Mouse (Mus musculus) MEL (cell line): ENCODE data around the gene Grb2. TPM values are rescaled to one million over a fixed set of nuclear protein-coding genes. Genes with fewer than 3 reads are reported as not detected.

Experiments used
- DNase-seq: peaks from one replicate; pipeline ENCODE4 v3.0.0; 2011; ENCODE audit warnings: low read depth, low spot score
- H3K27ac ChIP-seq: 2 replicates; pipeline ENCODE4 v1.5.1; 2012; ENCODE audit warnings: low read depth, mild to moderate bottlenecking, control low read depth, low read length, moderate library complexity; ENCODE audit not compliant: control insufficient read depth
- H3K27me3 ChIP-seq, 2 experiments: fragments of 150-350 bp in 1 of 2; sonication (generic) in 1 of 2; 2 replicates each; pipeline ENCODE4 v1.6.1; 2012; ENCODE audit warnings: low read length in 2 of 2, mild to moderate bottlenecking in 2 of 2, improper control_type of control experiment in 1 of 2, moderate library complexity in 1 of 2; ENCODE audit not compliant: insufficient read depth in 2 of 2, control insufficient read depth in 1 of 2
- H3K36me3 ChIP-seq, 2 experiments: 2 replicates each; pipeline ENCODE4 v1.6.1; 2012 to 2014; ENCODE audit warnings: low read length in 2 of 2, improper control_type of control experiment in 1 of 2, inconsistent platforms in 1 of 2, mild to moderate bottlenecking in 1 of 2; ENCODE audit not compliant: insufficient read depth in 2 of 2, control insufficient read depth in 1 of 2
- H3K4me1 ChIP-seq, 2 experiments: fragments of 150-350 bp in 1 of 2; sonication (generic) in 1 of 2; 2 replicates each; pipeline ENCODE4 v1.6.1; 2012; ENCODE audit warnings: low read length in 2 of 2, improper control_type of control experiment in 1 of 2, mild to moderate bottlenecking in 1 of 2; ENCODE audit not compliant: insufficient read depth in 2 of 2, control insufficient read depth in 1 of 2
- H3K4me3 ChIP-seq, 2 experiments: fragments of 150-350 bp in 1 of 2; sonication (generic) in 1 of 2; 2 replicates each; pipeline ENCODE4 v1.5.1; 2012; ENCODE audit warnings: low read depth in 2 of 2, low read length in 2 of 2, mild to moderate bottlenecking in 2 of 2, moderate library complexity in 2 of 2, control low read depth in 1 of 2, improper control_type of control experiment in 1 of 2; ENCODE audit not compliant: control insufficient read depth in 1 of 2, insufficient read depth in 1 of 2
- H3K79me2 ChIP-seq: 2 replicates; pipeline ENCODE4 v1.6.1; 2012; ENCODE audit warnings: mild to moderate bottlenecking, low read length, moderate library complexity; ENCODE audit not compliant: control insufficient read depth, poor library complexity, insufficient read depth
- H3K9ac ChIP-seq: 2 replicates; pipeline ENCODE4 v1.6.1; 2012; ENCODE audit warnings: low read depth, mild to moderate bottlenecking, control low read depth, low read length, moderate library complexity; ENCODE audit not compliant: control insufficient read depth, poor library complexity, severe bottlenecking
- H3K9me3 ChIP-seq: fragments of 150-350 bp; sonication (generic); replicated peaks from 2 replicates; pipeline ENCODE4 v1.6.1; 2012; ENCODE audit warnings: mild to moderate bottlenecking, low read length, improper control_type of control experiment, moderate library complexity; ENCODE audit not compliant: insufficient read depth
- BHLHE40 ChIP-seq: IDR thresholded peaks from 2 replicates; pipeline ENCODE4 v1.6.1; 2012; ENCODE audit warnings: low read depth, mild to moderate bottlenecking, inconsistent platforms, low read length, improper control_type of control experiment, borderline replicate concordance
- CHD1 ChIP-seq: IDR thresholded peaks from 2 replicates; pipeline ENCODE4 v1.6.1; 2012; ENCODE audit warnings: low read depth, mild to moderate bottlenecking, inconsistent platforms, low read length, improper control_type of control experiment
- CTCF ChIP-seq, 3 experiments: IDR thresholded peaks in 2 of 3; conservative IDR thresholded peaks in 1 of 3; 2 replicates each; pipeline ENCODE4 v1.5.1; 2011 to 2012; ENCODE audit warnings: low read length in 3 of 3, low read depth in 2 of 3, mild to moderate bottlenecking in 2 of 3, improper control_type of control experiment in 1 of 3, inconsistent platforms in 1 of 3, mixed read lengths in 1 of 3, moderate library complexity in 1 of 3; ENCODE audit not compliant: control insufficient read depth in 1 of 3, insufficient read depth in 1 of 3, poor library complexity in 1 of 3, severe bottlenecking in 1 of 3
- E2F4 ChIP-seq: IDR thresholded peaks from 2 replicates; pipeline ENCODE4 v1.6.1; 2011; ENCODE audit warnings: low read depth, low read length, improper control_type of control experiment, borderline replicate concordance
- ELF1 ChIP-seq: IDR thresholded peaks from 2 replicates; pipeline ENCODE4 v1.6.1; 2014; ENCODE audit warnings: low read depth, mild to moderate bottlenecking, inconsistent platforms, low read length, improper control_type of control experiment, moderate library complexity
- EP300 ChIP-seq, 2 experiments: IDR thresholded peaks; 2 replicates each; pipeline ENCODE4 v1.6.1; 2011; ENCODE audit warnings: improper control_type of control experiment in 2 of 2, low read length in 2 of 2, low read depth in 1 of 2, mild to moderate bottlenecking in 1 of 2
- GABPA ChIP-seq: IDR thresholded peaks from 2 replicates; pipeline ENCODE4 v1.6.1; 2012; ENCODE audit warnings: low read depth, mild to moderate bottlenecking, inconsistent platforms, low read length, improper control_type of control experiment, moderate library complexity
- KAT2A ChIP-seq: conservative IDR thresholded peaks from 2 replicates; pipeline ENCODE4 v1.6.1; 2012; ENCODE audit warnings: low read depth, low read length, improper control_type of control experiment, inconsistent platforms
- MAX ChIP-seq: IDR thresholded peaks from 2 replicates; pipeline ENCODE4 v1.6.1; 2011; ENCODE audit warnings: low read length, improper control_type of control experiment
- MAZ ChIP-seq: IDR thresholded peaks from 2 replicates; pipeline ENCODE4 v1.6.1; 2012; ENCODE audit warnings: low read depth, mild to moderate bottlenecking, inconsistent platforms, low read length, improper control_type of control experiment
- MXI1 ChIP-seq: IDR thresholded peaks from 2 replicates; pipeline ENCODE4 v1.6.1; 2011; ENCODE audit warnings: mild to moderate bottlenecking, low read depth, low read length, improper control_type of control experiment
- MYB ChIP-seq: IDR thresholded peaks from 2 replicates; pipeline ENCODE4 v1.6.1; 2011; ENCODE audit warnings: mild to moderate bottlenecking, low read depth, low read length, improper control_type of control experiment
- MYC ChIP-seq: IDR thresholded peaks from 2 replicates; pipeline ENCODE4 v1.6.1; 2011; ENCODE audit warnings: low read depth, mild to moderate bottlenecking, low read length, improper control_type of control experiment, moderate library complexity
- NELFE ChIP-seq: IDR thresholded peaks from 2 replicates; pipeline ENCODE4 v1.6.1; 2011; ENCODE audit warnings: low read depth, low read length, improper control_type of control experiment
- NRF1 ChIP-seq: IDR thresholded peaks from 2 replicates; pipeline ENCODE4 v1.6.1; 2014; ENCODE audit warnings: low read depth, mild to moderate bottlenecking, inconsistent platforms, low read length, improper control_type of control experiment, moderate library complexity; ENCODE audit not compliant: poor library complexity, insufficient read depth, severe bottlenecking
- POLR2A ChIP-seq, 2 experiments: IDR thresholded peaks; 2 replicates each; pipeline ENCODE4 v1.6.1; 2011 to 2012; ENCODE audit warnings: low read length in 2 of 2, mild to moderate bottlenecking in 2 of 2, control low read depth in 1 of 2, improper control_type of control experiment in 1 of 2, low read depth in 1 of 2, moderate library complexity in 1 of 2; ENCODE audit not compliant: control insufficient read depth in 1 of 2, insufficient read depth in 1 of 2, poor library complexity in 1 of 2
- POLR2AphosphoS2 ChIP-seq: IDR thresholded peaks from 2 replicates; pipeline ENCODE4 v1.6.1; 2011; ENCODE audit warnings: low read length, improper control_type of control experiment
- RCOR1 ChIP-seq: IDR thresholded peaks from 2 replicates; pipeline ENCODE4 v1.6.1; 2012; ENCODE audit warnings: low read depth, mild to moderate bottlenecking, inconsistent platforms, low read length, improper control_type of control experiment
- SIN3A ChIP-seq: IDR thresholded peaks from 2 replicates; pipeline ENCODE4 v1.6.1; 2012; ENCODE audit warnings: low read length, improper control_type of control experiment, inconsistent platforms
- TAL1 ChIP-seq: IDR thresholded peaks from 2 replicates; pipeline ENCODE4 v1.6.1; 2012; ENCODE audit warnings: mild to moderate bottlenecking, inconsistent platforms, low read length, moderate library complexity, mixed read lengths
- TBP ChIP-seq: IDR thresholded peaks from 2 replicates; pipeline ENCODE4 v1.8.0; 2011; ENCODE audit warnings: low read depth, low read length, improper control_type of control experiment
- TCF12 ChIP-seq: IDR thresholded peaks from 2 replicates; pipeline ENCODE4 v1.6.1; 2014; ENCODE audit warnings: low read depth, mild to moderate bottlenecking, inconsistent platforms, low read length, improper control_type of control experiment, moderate library complexity
- UBTF ChIP-seq: IDR thresholded peaks from 2 replicates; pipeline ENCODE4 v1.6.1; 2012; ENCODE audit warnings: low read depth, mild to moderate bottlenecking, inconsistent platforms, low read length, improper control_type of control experiment, moderate library complexity, borderline replicate concordance; ENCODE audit not compliant: insufficient read depth
- ZC3H11A ChIP-seq: IDR thresholded peaks from 2 replicates; pipeline ENCODE4 v1.6.1; 2012; ENCODE audit warnings: low read depth, mild to moderate bottlenecking, inconsistent platforms, low read length, improper control_type of control experiment
- ZKSCAN1 ChIP-seq: IDR thresholded peaks from 2 replicates; pipeline ENCODE4 v1.6.1; 2012; ENCODE audit warnings: low read depth, mild to moderate bottlenecking, inconsistent platforms, low read length, improper control_type of control experiment, moderate library complexity
- polyA plus RNA-seq, 2 experiments: library from polyadenylated mRNA; stranded (reverse) in 1 of 2; unstranded in 1 of 2; fragments of >175 nt in 1 of 2; fragments of >200 nt in 1 of 2; gene quantifications; 2 replicates each; pipeline versions ENCODE4 v1.2.1 to v1.2.4; 2012; ENCODE audit warnings: low replicate concordance in 2 of 2, low read depth in 1 of 2; ENCODE audit not compliant: insufficient read length in 2 of 2, insufficient read depth in 1 of 2, missing spikeins in 1 of 2
- total RNA-seq: library from RNA; depleted of rRNA; stranded (reverse); fragments of 300-350 nt; gene quantifications from 2 replicates; pipeline ENCODE4 v1.2.3, GENCODE M21; 2012

Grb2 gene
- total and polyA plus RNA-seq, 3 experiments = 75.3 to 261 TPM; not detected in 1

DNA sequence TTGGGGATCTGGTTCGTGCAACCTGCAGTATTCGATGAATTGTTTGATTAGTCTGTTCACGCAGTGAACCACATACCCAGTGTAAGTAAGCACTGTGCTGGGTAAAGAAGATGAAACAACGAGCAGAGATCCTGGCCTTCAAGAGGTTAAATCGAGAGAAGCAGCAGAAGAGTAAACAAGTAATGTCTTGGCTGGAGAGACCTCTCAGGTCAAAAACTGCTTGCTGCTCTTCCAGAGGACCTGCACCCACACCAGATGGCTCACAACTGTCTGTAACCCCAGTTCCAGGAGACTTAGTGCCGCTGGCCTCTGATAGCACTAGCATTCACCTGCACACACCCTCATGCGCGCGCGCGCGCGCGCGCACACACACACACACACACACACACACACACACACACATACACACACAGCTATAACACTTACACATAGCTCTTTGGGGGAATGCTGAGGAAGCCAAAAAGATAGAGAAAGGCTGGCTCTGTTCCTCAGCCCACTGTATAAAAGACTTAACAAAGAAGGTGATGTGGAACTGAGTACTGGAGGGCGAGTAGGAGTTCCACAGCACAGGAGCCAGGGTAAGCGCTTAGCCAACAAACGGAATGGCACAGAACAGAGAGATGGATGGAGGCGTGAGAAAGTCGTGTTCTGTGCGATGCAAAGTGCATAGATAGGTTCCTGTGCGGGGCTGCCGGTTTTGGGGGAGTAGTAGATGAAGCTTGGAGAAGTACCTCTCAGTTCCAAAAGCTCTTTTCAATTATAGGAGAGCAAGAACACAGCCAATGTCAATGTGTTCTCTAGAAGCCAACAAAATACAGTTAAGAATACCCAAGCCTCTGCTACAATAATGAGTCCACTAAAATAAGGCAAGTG is 795 bp upstream of the Grb2 start:
- H3K9me3 ChIP-seq = no peaks in the 10 kb centered on the region
- peak; percentile 27 to 81; a peak in 3 of 4 replicates for TF ChIP-seq POLR2A (IDR thresholded peaks at IDR 0.05; ENCODE audit: control insufficient read depth in 1 of 2, insufficient read depth in 1 of 2, low read depth in 1 of 2, low read length in 2 of 2, poor library complexity in 1 of 2)
- 0 out of 2 replicates have a peak, but pooled peaks have one; percentile 6 for TF ChIP-seq MAZ
- TF ChIP-seq ZC3H11A = no peak
- peak; percentile 62 for TF ChIP-seq POLR2AphosphoS2
- TF ChIP-seq TBP = peak; percentile 82
- TF ChIP-seq NELFE = peak; percentile 47
- no peak for TF ChIP-seq MYB
- TF ChIP-seq RCOR1 = 0 out of 2 replicates have a peak, but pooled peaks have one; percentile 13
- TF ChIP-seq MXI1 = peak; percentile 69
- peak; percentile 73 for TF ChIP-seq NRF1
- TF ChIP-seq TAL1 = no peak
- TF ChIP-seq MAX = peak; percentile 37; the same call in 1 of the 2 replicates
- peak; percentile 73 for TF ChIP-seq MYC
- peak; percentile 77; the same call in 1 of the 2 replicates for TF ChIP-seq CHD1
- TF ChIP-seq E2F4 = peak; percentile 11; the same call in 1 of the 2 replicates
- peaks cover 67% of the 10 kb centered on the region for H3K79me2 ChIP-seq
- peak overlapping the region; percentile 67 to 74 for H3K4me3 ChIP-seq
- peak; percentile 89 for DNase-seq
- no peaks in the 10 kb centered on the region for H3K27me3 ChIP-seq
- H3K27ac ChIP-seq = peak overlapping the region; percentile 100
- H3K4me1 ChIP-seq = peaks cover 15 to 48% of the 10 kb centered on the region in 2 experiments
- peaks cover 6 to 49% of the 10 kb centered on the region in 2 experiments for H3K36me3 ChIP-seq
- H3K9ac ChIP-seq = peak overlapping the region; percentile 71

DNA sequence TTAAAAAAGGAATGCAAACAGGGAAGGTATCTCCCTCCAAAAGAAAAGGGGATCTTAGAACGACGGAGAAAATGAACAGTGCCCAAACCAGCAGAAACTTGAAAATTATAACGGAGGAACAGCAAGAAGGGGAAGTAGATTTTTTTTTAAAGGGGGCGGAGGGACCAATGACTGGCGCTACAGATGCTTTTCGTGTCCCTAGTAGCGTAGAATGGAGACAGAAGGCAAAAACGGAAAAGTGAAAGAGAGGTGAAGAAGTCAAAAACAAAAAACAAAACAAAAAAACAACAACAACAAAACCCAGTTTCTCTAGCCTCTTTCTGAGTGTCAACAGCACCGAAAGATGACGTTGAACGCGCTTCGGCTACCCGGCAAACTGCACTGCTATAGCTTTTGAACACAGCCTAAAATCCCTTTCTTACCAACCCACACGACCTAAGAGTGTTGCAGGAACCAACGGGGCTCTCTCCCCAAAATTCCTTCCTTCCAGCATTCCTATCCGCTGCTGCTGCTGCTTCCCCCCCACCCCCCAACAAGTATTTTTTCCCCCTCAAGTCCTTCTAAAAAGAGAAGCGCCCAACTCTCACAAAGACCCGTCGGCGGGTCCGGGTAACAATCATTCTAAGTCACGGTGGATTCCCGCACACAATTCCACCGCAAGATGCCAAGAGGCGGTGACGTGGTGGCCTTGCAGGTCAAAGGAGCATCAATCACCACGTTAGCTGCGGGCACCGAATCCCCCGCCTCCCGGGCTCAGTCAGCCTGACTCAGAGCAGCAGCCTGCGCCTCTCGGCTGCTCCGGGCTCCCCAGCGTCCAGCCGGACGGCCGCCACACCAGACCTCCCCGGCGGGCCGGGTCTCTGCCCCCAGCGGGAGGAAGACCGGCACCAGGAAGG is 836 bp downstream of the Grb2 start:
- H3K4me1 ChIP-seq = peaks cover 12 to 45% of the 10 kb centered on the region in 2 experiments
- no peaks in the 10 kb centered on the region for H3K27me3 ChIP-seq
- H3K36me3 ChIP-seq = peaks cover 14 to 45% of the 10 kb centered on the region in 2 experiments
- DNase-seq = peak; percentile 92
- no peaks in the 10 kb centered on the region for H3K9me3 ChIP-seq
- peak overlapping the region; percentile 77 to 97 for H3K4me3 ChIP-seq
- H3K27ac ChIP-seq = peak overlapping the region; percentile 94
- peaks cover 83% of the 10 kb centered on the region for H3K79me2 ChIP-seq
- H3K9ac ChIP-seq = peak overlapping the region; percentile 96
- peak; percentile 78 for TF ChIP-seq TBP
- TF ChIP-seq ELF1 = no peak
- TF ChIP-seq NELFE = peak; percentile 29; the same call in 1 of the 2 replicates
- no peak for TF ChIP-seq GABPA
- TF ChIP-seq POLR2A (IDR thresholded peaks at IDR 0.05; ENCODE audit: control insufficient read depth in 1 of 2, insufficient read depth in 1 of 2, low read depth in 1 of 2, low read length in 2 of 2, poor library complexity in 1 of 2) = peak in 1 of 2 experiments; percentile 70; a peak in 2 of 4 replicates
- TF ChIP-seq MYB = 0 out of 2 replicates have a peak, but pooled peaks have one; percentile 14
- TF ChIP-seq SIN3A = peak; percentile 96
- TF ChIP-seq KAT2A = 0 out of 2 replicates have a peak, but pooled peaks have one; percentile 18
- TF ChIP-seq BHLHE40 = no peak
- TF ChIP-seq CTCF (IDR thresholded peaks at IDR 0.05 in 2 of 3, conservative IDR thresholded peaks at IDR 0.05 in 1 of 3; ENCODE audit: control insufficient read depth in 1 of 3, insufficient read depth in 1 of 3, low read depth in 2 of 3, low read length in 3 of 3, poor library complexity in 1 of 3, severe bottlenecking in 1 of 3) = no peak
- peak; percentile 94 for TF ChIP-seq CHD1
- TF ChIP-seq MYC = no peak
- TF ChIP-seq RCOR1 = peak; percentile 55; the same call in 1 of the 2 replicates
- peak; percentile 82 for TF ChIP-seq MXI1
- no peak; the same call in 1 of the 2 replicates for TF ChIP-seq ZKSCAN1
- TF ChIP-seq E2F4 = no peak
- peak; percentile 60 for TF ChIP-seq TCF12
- no peak for TF ChIP-seq NRF1
- TF ChIP-seq UBTF = no peak; the same call in 1 of the 2 replicates
- TF ChIP-seq EP300 (IDR thresholded peaks at IDR 0.05; ENCODE audit: low read depth in 1 of 2, low read length in 2 of 2) = peak; percentile 52 to 53
